Mouse (Mus musculus): ENCODE results near the gene Adgrl2. TPM values are rescaled to one million over a fixed set of nuclear protein-coding genes. Genes with fewer than 3 reads are reported as not detected.

Adgrl2 gene
- total and polyA plus RNA-seq, 2 experiments from 2014 or later: 73.6 to 116 TPM

DNA sequence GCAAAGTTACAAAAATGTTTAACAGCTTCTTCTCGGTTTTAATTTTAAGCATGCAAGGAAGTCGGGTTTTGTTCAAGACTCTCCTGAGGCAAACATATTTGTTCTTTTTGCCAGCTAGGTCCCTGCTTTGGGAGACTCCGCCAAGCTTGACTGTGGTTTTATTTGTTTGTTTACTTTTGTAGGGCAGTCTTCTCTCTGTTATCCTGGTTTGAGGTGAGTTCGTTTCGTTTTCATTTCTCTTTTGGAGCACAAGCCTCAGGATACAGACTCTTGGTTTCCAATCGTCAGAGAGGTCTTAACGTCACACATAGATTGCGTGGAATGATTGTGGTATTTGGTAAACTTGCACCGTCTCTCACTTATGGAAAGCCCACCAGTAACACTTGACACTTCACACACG is 8.3 kb upstream of the Adgrl2 start:
- H3K9me3 ChIP-seq (ENCODE audit: low read length): no peaks in the 10 kb centered on the region
- TF ChIP-seq CTCF (IDR thresholded peaks at IDR 0.05; ENCODE audit: low read depth): no peak
- no peaks in the 10 kb centered on the region for H3K4me1 ChIP-seq (ENCODE audit: insufficient read depth)
- H3K9ac ChIP-seq: no peak overlapping the region
- no peaks in the 10 kb centered on the region for H3K36me3 ChIP-seq (ENCODE audit: insufficient read depth)
- 72% methylated on average over 10 of the region's 10 CpGs for WGBS
- H3K4me2 ChIP-seq (ENCODE audit: low read depth): no peak overlapping the region
- no peaks in the 10 kb centered on the region for H3K27me3 ChIP-seq (ENCODE audit: insufficient read depth, low read length)
- ATAC-seq: no peak
- H3K4me3 ChIP-seq (ENCODE audit: low read depth, low read length): no peak overlapping the region
- no peak overlapping the region for H3K27ac ChIP-seq (ENCODE audit: low read depth, low read length)
- DNase-seq: no peak

DNA sequence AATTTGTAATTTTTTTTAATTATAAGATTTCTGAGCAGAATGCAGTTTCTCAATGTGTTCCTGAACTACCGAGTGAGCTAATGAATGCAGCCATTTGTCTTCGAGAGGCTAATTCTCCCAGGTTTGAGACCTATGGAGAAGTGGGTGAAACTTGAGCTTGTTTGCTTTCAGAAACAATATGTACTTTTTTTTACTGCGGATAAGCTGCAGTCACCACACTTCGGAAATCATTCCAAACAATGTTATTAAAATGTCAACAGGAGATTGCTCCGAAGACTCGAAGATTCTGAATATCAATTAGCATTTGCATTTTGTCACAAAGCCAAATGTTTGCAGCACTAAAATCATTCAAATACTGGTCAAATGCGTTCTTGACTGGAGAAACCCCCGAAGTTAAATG is 701 bp upstream of the Adgrl2 start:
- TF ChIP-seq CTCF (IDR thresholded peaks at IDR 0.05; ENCODE audit: low read depth): no peak
- Histone ChIP-seq H3K9me3 (ENCODE audit: low read length) (no peaks in the 10 kb centered on the region), H3K9ac (no peak overlapping the region), H3K27me3 (ENCODE audit: insufficient read depth, low read length) (no peaks in the 10 kb centered on the region), H3K4me1 (ENCODE audit: insufficient read depth) (no peaks in the 10 kb centered on the region), H3K4me3 (ENCODE audit: low read depth, low read length) (peak overlapping the region; percentile 79), H3K36me3 (ENCODE audit: insufficient read depth) (no peaks in the 10 kb centered on the region), H3K27ac (ENCODE audit: low read depth, low read length) (0 out of 2 replicates have a peak overlapping the region, but pooled peaks have one; percentile 91), H3K4me2 (ENCODE audit: low read depth) (peak overlapping the region; percentile 71)
- 1% methylated on average over 8 of the region's 8 CpGs for WGBS
- DNase-seq: no peak
- no peak for ATAC-seq

DNA sequence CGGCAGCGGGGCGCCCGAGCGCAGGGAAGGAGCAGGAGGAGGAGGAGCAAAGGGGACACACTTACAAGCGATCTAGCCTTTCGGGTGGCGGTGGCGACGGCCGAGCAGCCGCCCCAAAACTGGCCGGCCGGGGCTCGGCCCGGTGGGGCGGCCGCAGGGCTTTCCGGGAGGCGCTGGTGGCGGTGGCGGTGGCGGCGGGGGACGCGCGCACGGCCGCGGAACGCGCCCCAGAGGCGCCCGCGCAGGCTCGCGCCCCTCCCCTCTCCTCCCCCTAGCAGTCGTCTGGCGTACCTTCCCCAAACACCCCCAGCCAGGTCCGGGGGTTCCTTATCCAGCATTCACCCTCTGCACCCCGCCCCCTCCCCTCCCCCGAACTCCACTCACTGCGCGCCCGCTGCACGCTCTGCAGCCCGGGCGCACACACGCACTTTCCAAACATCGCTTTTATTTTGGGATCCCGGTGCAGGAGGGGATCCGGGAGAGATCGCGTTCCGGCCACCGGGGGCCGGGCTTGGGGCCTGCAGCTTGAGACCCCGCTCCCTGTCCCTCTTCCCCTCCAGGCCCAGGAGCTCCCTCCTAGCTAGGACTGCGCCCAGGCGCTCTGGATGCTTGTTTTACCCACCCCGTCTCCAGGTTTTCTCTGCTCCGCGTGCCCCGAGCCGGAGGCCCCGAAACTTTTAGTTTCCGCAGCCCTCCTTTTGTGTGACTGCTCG is 381 bp downstream of the Adgrl2 start:
- WGBS: 1% methylated on average over 59 of the region's 68 CpGs
- H3K9ac ChIP-seq: peak overlapping the region; percentile 90
- no peaks in the 10 kb centered on the region for H3K4me1 ChIP-seq (ENCODE audit: insufficient read depth)
- H3K36me3 ChIP-seq (ENCODE audit: insufficient read depth): no peaks in the 10 kb centered on the region
- ATAC-seq (peak; percentile 50), DNase-seq (peak; percentile 72)
- TF ChIP-seq CTCF (IDR thresholded peaks at IDR 0.05; ENCODE audit: low read depth): peak; percentile 14; the same call in 1 of the 2 replicates
- H3K4me3 ChIP-seq (ENCODE audit: low read depth, low read length): peak overlapping the region; percentile 79
- peak overlapping the region; percentile 91 for H3K27ac ChIP-seq (ENCODE audit: low read depth, low read length)
- H3K27me3 ChIP-seq (ENCODE audit: insufficient read depth, low read length): no peaks in the 10 kb centered on the region
- H3K9me3 ChIP-seq (ENCODE audit: low read length): no peaks in the 10 kb centered on the region
- peak overlapping the region; percentile 71 for H3K4me2 ChIP-seq (ENCODE audit: low read depth)

DNA sequence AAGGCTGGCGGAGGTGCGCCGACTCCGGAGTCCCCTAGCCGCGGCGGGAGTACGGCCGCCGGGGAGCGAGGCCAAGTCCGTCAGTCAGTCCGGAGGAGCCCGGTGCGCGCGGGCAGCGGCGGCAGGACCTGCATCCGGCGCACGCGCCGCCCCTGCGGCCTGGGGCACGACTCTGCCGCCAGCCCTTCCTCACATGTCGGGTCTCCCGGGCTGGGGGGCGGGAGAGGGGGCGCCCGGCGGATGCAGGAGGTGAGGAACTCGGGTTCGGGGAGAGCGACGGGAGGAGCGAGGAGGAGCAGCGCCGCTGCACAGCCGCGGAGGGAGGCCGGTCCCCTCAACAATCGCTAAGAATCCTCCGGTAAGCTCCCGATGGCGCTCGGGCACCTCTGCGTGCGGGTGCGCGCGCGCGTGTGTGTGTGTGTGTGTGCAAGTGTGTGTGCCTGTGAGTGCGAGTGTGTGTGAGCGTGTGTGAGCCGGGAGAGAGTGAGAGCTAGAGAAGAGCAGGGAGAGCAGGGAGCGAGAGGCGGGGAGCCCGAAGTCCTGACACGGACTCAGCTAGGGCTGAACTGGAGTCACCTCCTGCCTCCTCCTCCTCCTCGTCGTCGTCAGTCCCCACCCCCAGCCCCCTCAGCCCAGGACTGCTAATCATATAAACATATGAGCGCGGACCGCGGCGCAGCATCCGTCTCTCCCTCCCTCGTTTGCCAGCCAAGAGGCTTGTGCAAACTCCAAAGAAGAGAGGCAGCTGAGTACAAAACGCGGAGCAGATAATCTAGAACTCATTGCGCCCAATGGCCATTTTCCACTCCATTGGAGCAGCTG is 1.1 kb downstream of the Adgrl2 start:
- TF ChIP-seq CTCF (IDR thresholded peaks at IDR 0.05; ENCODE audit: low read depth): 0 out of 2 replicates have a peak, but pooled peaks have one; percentile 11

DNA sequence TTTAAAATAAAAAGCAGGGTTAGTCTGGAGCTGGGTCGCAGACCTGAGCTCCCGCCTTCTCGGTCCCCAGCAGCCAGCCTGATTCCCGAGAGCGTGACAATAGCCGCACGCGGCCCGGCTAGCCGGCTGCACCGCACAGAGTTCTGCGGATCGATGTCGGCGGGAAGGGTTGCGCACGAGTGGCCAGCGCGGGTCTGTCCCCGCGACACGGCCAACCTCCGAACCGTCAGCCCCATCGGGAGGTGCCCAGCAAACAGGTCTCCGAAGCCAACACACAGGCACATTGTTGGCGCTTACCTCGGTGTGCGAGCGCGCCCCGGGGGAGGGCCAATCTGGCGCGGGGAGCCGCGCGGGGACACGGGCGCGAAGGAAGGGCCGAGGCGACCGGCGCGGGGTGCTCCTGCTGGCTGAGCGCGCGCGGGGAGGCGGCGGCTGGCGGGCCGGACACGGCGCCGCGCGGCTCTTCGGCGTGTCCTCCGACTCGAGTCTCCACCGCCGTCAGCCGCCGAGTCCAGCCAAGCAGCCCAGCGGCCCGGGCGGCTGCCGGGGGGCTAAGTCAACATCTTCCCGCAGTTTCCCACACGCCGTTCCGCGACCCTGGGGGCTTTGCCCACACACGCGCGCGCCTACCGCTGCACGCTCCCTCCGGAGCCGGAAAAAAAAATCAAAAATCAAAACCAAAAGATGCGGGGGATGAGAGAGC is 1.9 kb downstream of the Adgrl2 start:
- TF ChIP-seq CTCF (IDR thresholded peaks at IDR 0.05; ENCODE audit: low read depth): no peak
- peaks cover 6% of the 10 kb centered on the region; the same call in 1 of the 2 replicates for H3K4me1 ChIP-seq (ENCODE audit: insufficient read depth)
- WGBS: 2% methylated on average over 83 of the region's 84 CpGs
- 0 out of 2 replicates have a peak, but pooled peaks have one; percentile 5 for ATAC-seq
- peak overlapping the region; percentile 90 for H3K9ac ChIP-seq
- H3K4me2 ChIP-seq (ENCODE audit: low read depth): peak overlapping the region; percentile 71
- peak overlapping the region; percentile 91 for H3K27ac ChIP-seq (ENCODE audit: low read depth, low read length)
- DNase-seq: peak; percentile 60
- no peaks in the 10 kb centered on the region for H3K9me3 ChIP-seq (ENCODE audit: low read length)
- H3K36me3 ChIP-seq (ENCODE audit: insufficient read depth): no peaks in the 10 kb centered on the region
- H3K4me3 ChIP-seq (ENCODE audit: low read depth, low read length): peak overlapping the region; percentile 79
- no peaks in the 10 kb centered on the region; the same call in 1 of the 2 replicates for H3K27me3 ChIP-seq (ENCODE audit: insufficient read depth, low read length)

More for the DNA sequence above, 1.1 kb downstream of the Adgrl2 start:
- H3K4me1 ChIP-seq (ENCODE audit: insufficient read depth): peaks cover 6% of the 10 kb centered on the region; the same call in 1 of the 2 replicates
- no peaks in the 10 kb centered on the region for H3K9me3 ChIP-seq (ENCODE audit: low read length)
- DNase-seq: peak; percentile 90
- peak overlapping the region; percentile 79 for H3K4me3 ChIP-seq (ENCODE audit: low read depth, low read length)
- H3K36me3 ChIP-seq (ENCODE audit: insufficient read depth): no peaks in the 10 kb centered on the region
- H3K9ac ChIP-seq: peak overlapping the region; percentile 90
- under 1% methylated on average over 75 of the region's 75 CpGs for WGBS
- peak overlapping the region; percentile 71 for H3K4me2 ChIP-seq (ENCODE audit: low read depth)
- H3K27ac ChIP-seq (ENCODE audit: low read depth, low read length): peak overlapping the region; percentile 91
- H3K27me3 ChIP-seq (ENCODE audit: insufficient read depth, low read length): no peaks in the 10 kb centered on the region; the same call in 1 of the 2 replicates
- ATAC-seq: peak; percentile 81

DNA sequence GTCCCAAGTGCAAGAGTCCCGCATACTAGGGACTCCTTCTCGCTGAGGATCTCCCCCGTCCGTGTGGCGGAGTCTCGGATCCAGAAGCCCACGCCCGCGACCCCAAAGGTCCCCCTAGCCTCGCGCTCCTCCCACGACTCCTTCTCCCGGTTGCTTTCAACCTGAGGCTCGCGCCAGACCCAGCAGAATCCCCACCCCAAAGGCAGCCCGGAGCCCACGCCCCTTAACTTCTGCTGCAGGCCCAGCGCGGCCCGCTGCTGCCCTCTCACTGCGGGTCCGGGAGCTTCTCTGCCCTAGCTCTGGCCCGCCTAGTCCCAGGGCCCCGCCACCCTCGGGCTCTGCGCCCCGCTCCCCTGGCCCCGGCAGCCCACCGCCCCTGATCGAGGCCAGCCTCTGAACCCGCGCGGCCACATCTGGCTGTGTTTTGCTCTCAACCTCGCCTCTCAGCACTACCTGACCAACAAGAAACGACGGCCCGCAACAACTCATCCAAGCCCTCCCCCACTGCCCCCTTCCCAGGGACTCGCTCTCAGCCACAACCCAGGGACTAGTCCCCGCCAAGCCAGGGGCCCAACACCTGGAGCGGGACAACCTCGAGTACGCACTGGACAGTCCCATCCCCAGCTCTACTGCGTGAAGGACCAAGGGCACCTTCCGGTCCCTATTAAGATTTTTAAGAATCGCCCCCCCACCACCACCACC is 2.6 kb downstream of the Adgrl2 start:
- Histone ChIP-seq H3K9ac (peak overlapping the region; percentile 90), H3K36me3 (ENCODE audit: insufficient read depth) (no peaks in the 10 kb centered on the region), H3K4me1 (ENCODE audit: insufficient read depth) (peaks cover 6% of the 10 kb centered on the region; the same call in 1 of the 2 replicates), H3K27ac (ENCODE audit: low read depth, low read length) (peak overlapping the region; percentile 91), H3K4me3 (ENCODE audit: low read depth, low read length) (peak overlapping the region; percentile 79), H3K4me2 (ENCODE audit: low read depth) (peak overlapping the region; percentile 71), H3K27me3 (ENCODE audit: insufficient read depth, low read length) (no peaks in the 10 kb centered on the region; the same call in 1 of the 2 replicates), H3K9me3 (ENCODE audit: low read length) (no peaks in the 10 kb centered on the region)
- TF ChIP-seq CTCF (IDR thresholded peaks at IDR 0.05; ENCODE audit: low read depth): peak; percentile 74
- peak; percentile 79 for DNase-seq
- ATAC-seq: peak; percentile 61
- WGBS: under 1% methylated on average over 45 of the region's 45 CpGs

All from forebrain, postnatal 0 days (tissue).